Mouse (Mus musculus): Measurements from ENCODE around the gene Pakap. TPM values are rescaled to one million over a fixed set of nuclear protein-coding genes. Genes with fewer than 3 reads are reported as not detected.

Pakap gene
- total RNA-seq (2023) = 3.8 TPM

GRCm38 (mm10) chr4:57567666-57568206 lies at the start of gene Pakap:
Gene Pakap (plus strand): TSS chr4:57568179.

GRCm38 (mm10) chr4:57717354-57717753 lies 149.4 kb downstream of the Pakap start, which contains the start of gene Akap2:
Gene Akap2 (plus strand): TSS chr4:57717657.

GRCm38 (mm10) chr4:57916201-57916661 lies 348.3 kb downstream of the Pakap start, which contains the start of gene D630039A03Rik:
Gene D630039A03Rik (minus strand): TSS chr4:57916297.

Other genes with a start within 250 kb of the Pakap start
- gene Palm2, start 133.9 kb upstream of the Pakap start, total RNA-seq (2023) = not detected
- gene Akap2, start 149.5 kb downstream of the Pakap start, total RNA-seq (2023) = 33.0 TPM